Mouse (Mus musculus): ENCODE measurements around the gene Hrct1.

The Hrct1 gene

GRCm38 (mm10) chr4:43726995-43727394, at the start of gene Hrct1:
TSS of gene Hrct1 (plus strand) at chr4:43727188.
- peak; percentile 98 for DNase-seq (ENCODE audit: low read depth, low spot score)

- no peak for DNase-seq (ENCODE audit: low read depth, low spot score)
Observed at GRCm38 (mm10) chr4:43678541-43678940, 48.4 kb upstream of the Hrct1 start.

GRCm38 (mm10) chr4:43679416-43680043, 47.5 kb upstream of the Hrct1 start:
- DNase-seq (ENCODE audit: low read depth, low spot score): peak; percentile 73

- no peak for DNase-seq (ENCODE audit: low read depth, low spot score)
Observed at GRCm38 (mm10) chr4:43690021-43690420, 37.0 kb upstream of the Hrct1 start.

GRCm38 (mm10) chr4:43691026-43691425, 36.0 kb upstream of the Hrct1 start:
- DNase-seq (ENCODE audit: low read depth, low spot score): no peak

- DNase-seq (ENCODE audit: low read depth, low spot score): peak; percentile 83
Observed at GRCm38 (mm10) chr4:43693806-43694241, 33.2 kb upstream of the Hrct1 start.

DNA sequence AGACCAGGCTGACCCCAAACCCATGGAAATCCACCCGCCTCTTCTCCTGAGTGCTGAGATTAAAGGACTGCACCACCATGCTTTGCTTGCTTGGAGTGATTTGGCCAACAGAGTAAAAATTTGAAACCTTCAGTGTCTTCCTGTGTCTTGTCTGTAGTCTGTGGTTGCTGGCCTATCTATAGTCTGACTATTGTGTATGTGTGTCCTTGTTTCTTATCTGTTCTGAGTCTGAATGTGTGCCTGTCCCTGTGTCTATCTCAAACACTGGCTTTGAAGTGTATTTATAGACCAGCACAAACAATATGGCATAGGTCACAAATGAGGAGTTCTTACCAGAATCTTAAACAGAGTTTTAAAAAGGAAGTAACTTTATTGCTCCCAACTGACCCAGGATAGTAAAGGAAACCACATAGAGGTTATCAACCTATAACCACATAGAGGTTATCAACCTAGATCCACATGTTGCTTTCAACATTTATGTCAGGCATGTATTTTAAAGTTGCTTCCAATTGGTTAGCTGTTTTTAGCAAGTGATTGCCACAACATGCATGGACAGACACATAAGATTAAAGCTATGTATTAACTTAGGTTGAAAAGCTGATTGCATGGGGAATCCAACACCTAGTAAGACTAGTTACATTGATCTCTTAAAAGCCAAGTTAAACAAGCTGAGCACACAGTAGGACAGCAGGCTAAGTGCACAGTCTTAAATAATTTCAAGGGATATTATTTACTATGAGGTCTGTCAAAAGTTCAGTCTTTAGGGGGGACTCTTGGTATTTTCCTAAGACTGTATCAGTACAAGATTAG, 32.3 kb upstream of the Hrct1 start:
- no peak for DNase-seq (ENCODE audit: low read depth, low spot score)

DNA sequence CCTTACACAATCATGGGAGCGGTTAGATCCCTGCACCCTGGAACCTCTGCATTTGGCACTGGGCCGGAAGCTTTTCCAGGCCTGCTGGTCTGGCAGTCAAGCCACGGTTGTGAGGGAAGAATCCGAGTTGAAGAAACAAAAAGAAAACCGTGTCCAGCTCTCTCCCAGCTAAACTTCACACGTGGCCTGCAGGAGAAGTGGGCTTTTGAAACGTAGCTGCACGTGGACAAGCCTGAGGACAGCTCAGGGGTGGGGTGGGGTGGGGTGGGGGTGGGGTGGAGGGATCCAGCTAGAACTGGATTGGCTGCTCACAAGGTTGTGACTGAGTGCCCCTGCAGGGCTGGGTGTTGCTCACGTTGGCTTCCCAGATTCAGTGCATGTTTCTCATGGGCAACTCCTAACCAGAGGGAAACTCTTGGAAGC, 31.7 kb upstream of the Hrct1 start:
- no peak for DNase-seq (ENCODE audit: low read depth, low spot score)

GRCm38 (mm10) chr4:43696561-43696960, 30.4 kb upstream of the Hrct1 start:
- DNase-seq (ENCODE audit: low read depth, low spot score): peak; percentile 50

- DNase-seq (ENCODE audit: low read depth, low spot score): no peak
Observed at GRCm38 (mm10) chr4:43700707-43701106, 26.3 kb upstream of the Hrct1 start, which contains the start of gene Olfr70. TSS of gene Olfr70 (minus strand) at chr4:43700807.

DNA sequence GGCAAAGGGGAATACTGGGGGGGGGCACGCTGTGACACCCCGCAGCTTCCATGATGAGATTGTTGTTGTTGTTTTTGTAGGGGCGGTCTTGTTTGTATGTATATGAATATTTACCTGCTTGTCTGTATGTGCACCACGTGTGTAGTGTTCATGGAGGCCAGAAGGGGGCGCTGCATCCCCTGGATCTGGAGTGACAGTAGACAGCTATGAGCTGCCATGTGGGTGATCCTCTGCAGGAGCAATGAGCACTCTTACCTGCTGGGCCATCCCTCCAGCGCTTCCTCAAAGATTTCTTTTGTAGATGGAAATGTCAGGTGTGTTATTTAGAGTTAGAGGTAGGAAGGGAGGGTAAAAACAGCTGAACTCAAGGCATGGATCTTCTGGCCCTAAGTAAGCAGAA, 23.5 kb upstream of the Hrct1 start:
- no peak for DNase-seq (ENCODE audit: low read depth, low spot score)

- DNase-seq (ENCODE audit: low read depth, low spot score): no peak
Observed at GRCm38 (mm10) chr4:43703851-43704250, 23.1 kb upstream of the Hrct1 start.

GRCm38 (mm10) chr4:43705991-43706390, 21.0 kb upstream of the Hrct1 start:
- no peak for DNase-seq (ENCODE audit: low read depth, low spot score)

DNA sequence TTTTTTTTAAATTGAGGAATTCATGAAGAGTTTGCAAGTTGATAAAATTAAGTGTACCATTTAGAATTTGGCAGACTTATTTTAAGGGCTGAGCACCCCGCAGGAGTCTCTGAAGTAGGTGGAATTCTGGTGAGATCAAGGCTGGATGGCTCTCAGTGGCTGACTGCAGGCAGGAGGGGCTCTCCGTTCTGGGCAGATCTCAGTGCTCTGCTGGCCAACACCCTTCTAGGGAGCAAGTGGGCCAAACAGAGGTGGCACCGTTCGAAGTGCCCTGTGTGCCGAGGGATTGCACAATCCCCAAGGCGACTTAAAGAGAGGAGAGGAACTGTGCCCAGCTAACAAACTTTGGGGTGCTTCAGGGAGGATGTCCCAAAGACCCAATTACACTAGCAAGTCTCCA, 17.1 kb upstream of the Hrct1 start, which contains the start of gene Olfr71:
Gene Olfr71 (minus strand): TSS at position 387 of the 400 bp plus-strand sequence.
- no peak for DNase-seq (ENCODE audit: low read depth, low spot score)

DNA sequence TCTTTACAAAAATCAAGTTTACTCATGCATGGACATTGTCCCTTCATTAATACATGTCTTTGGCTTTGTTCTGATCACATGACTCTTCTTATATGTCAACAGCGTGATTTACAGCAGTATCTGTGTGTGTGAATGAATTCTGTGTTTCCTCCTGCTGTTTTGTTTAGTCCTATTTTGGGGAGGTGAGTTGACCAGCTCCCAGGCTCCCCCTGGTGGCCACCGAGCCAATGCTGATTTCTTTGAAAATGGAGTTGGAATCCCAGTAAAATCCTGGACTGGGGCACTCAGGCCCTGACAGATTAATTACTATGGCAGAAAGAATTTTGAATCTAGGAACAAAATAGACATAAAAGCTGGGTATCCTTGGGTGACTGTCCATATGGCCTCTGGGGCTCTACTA, 15.2 kb upstream of the Hrct1 start:
- DNase-seq (ENCODE audit: low read depth, low spot score): peak; percentile 81

- peak; percentile 79 for DNase-seq (ENCODE audit: low read depth, low spot score)
Observed at GRCm38 (mm10) chr4:43713652-43714219, 13.3 kb upstream of the Hrct1 start.

DNA sequence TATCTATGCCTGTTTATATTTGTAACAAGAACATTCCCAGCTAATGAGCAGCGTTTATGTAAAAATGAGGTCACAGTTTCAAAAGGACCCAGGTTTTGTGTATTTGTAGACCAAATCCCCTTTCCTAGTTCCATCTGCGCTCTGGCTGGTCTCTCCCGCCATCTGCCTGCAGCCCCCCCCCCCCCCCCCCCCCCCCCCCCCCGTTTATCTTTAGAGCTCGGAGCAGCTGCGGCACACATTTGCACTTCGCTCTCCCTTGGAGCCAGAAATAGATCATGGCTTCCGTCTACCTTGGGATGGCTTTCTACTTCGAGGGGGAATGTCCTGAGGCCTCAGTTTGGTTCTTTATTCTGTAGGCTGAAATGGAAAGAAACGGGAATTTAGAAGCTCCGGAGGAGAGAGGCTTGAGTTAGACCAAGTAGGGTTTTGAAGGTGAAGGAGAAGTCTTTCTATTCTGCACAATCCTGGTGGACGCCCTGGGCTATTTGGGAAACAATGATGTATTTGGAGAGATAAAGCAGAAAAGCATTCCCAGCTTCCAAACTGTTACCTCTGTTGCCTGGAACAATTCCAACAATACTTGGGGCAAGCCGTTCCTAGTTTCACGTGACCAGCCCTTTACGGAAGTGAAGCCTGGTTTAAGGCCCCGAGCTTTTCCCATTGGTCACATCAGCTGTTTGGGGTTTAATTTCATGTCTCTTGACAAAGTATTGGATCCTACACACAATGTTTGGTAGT, 6.3 kb upstream of the Hrct1 start:
- DNase-seq (ENCODE audit: low read depth, low spot score): no peak

DNA sequence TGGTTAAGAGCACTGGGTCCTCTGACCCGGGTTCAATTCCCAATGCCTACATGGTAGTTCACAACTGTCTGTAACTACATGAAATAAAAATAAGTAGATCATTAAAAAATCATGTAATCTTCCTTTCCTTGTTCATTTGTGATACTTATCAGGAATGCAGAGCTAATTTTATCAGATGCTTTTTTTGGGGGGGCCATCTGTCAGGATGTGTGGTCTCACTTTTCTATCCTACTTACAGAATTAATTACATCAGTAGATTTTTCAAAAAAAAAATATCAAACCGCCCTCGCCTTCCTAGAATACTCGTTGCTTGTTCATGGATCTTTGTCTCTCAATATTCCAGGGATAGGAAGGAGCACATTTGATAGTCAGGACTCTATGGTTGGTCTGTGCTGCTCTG, 4.8 kb upstream of the Hrct1 start:
- no peak for DNase-seq (ENCODE audit: low read depth, low spot score)

GRCm38 (mm10) chr4:43724764-43725163, 2.2 kb upstream of the Hrct1 start:
- DNase-seq (ENCODE audit: low read depth, low spot score): peak; percentile 83

DNA sequence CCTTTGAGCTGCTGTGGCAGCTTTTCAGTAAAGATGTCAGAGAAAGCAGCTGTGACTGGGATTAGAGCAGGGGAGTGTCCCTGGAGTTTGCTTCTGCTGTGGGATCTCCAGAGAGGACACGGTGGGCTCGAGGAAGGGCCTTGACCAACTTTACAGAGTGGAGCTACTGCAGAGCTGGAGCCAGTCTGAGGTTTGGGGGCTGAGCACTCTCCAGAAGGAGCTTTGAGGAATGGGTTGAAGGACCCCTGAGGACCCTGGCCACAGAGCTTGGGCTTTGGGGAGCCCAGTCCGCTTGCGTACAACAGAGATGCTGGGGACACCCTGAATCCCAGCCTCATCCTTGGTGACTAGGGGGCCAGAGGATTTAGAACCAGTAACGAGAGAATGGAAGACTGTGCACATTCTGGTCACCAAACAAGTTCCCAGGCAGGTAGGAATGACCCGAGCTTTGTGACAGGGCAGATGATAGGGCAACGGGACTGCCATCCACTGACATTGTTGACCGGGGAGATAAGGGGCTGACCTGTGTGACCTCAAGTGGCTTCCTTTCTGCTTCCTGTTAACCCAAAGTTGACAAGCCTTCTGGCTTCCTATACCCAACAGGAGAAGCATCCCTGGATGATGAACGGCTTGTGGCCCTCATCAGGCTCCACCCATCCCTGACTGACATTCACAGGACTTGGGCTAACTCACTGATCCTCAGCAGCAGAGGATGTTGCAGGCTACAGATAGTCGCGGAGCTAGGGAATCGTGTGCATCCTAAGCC, 577 bp upstream of the Hrct1 start:
- no peak for DNase-seq (ENCODE audit: low read depth, low spot score)

Data from 3T3-L1 (cell line).